Mouse (Mus musculus) v-Abl transformed pro-B cells (cell line): ENCODE measurements at regions not wholly inside any gene's neighbourhood (a gene's known extent, or its start where the extent isn't known, plus 50 kb on each side); places are given as distances from the start of the nearest gene placed in this dataset.

Source experiments
- in situ Hi-C, 2 experiments: fragments of 400-800 bp; cut with MboI; formaldehyde crosslinking; loops; one replicate each; pipeline ENCODE4 v1.15.1; 2025; ENCODE audit not compliant: unreplicated experiment in 2 of 2

GRCm38 (mm10) chr14:94541995-94542394, 651.5 kb upstream of the Pcdh9 start:
- in situ Hi-C loops: loop anchor here (5.0 to 25.0 kb wide), 8 partner anchors 467 to 1235 kb away; partner anchors contain the start of gene Pcdh9 (in 1 of the 2)

DNA sequence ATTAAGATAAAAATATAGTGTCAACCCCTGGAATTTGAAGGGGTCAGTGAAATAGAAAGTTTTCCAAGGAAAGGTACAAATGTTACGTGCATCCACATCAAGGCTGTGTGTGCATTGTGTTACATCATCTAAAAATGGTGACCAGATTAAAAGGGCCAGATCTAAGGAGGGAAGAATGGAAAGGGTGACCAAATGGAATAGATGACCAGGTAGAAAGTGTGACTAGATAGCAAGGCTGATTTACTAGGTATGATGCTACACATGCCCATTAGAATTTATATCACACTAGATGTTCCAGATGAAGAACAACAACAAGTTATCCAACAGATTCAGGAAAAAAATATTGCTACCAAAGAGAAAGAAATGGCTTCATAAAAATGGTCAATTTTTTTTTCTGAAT, 635.2 kb upstream of the Pcdh9 start:
- in situ Hi-C loops: loop anchor here in 1 of 2 experiments (25.0 kb wide), 1 partner anchor 463 kb away; no protein-coding TSS in a partner anchor

DNA sequence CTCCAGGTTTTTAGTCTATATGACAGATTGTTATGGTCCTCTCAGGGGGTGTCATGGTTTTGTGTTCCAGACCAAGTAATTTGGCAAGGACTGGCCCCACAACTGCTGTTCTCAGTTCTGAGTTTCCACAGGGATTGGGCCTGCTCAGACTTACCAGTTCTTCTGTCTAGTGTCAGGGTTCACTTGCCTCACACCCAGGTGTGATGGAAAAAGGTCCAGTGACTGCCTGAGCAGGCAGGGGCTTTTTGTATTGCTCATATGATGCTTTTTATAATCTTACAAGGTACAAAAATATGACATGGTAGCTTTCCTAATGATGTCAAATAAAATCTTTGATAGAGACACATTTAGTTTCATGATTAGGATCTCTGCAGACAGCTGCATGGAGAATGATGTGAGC, 634.8 kb upstream of the Pcdh9 start:
- in situ Hi-C loops: loop anchor here in 1 of 2 experiments (25.0 kb wide), 1 partner anchor 463 kb away; no protein-coding TSS in a partner anchor

GRCm38 (mm10) chr14:94522007-94522406, 631.5 kb upstream of the Pcdh9 start:
- in situ Hi-C loops: no loop called here

DNA sequence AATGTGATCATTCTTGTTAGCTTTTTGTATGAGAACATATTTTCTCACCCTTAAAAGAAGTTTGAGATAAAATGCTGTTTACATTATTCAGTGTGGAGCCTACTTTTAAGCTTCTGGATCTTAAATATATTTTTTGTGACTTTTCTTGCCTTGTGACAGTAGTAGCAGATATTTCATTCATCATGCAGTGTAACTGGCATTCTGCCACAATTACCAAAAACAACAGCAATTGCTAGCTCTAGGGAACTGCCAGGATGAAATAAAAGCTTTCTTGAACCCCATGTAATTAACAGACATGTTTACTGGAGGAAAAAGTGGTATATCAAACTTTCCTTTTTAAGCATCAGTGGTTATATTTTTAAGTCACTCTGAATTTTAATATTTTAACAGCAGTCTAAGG, 600.9 kb upstream of the Pcdh9 start:
- in situ Hi-C loops: no loop called here

DNA sequence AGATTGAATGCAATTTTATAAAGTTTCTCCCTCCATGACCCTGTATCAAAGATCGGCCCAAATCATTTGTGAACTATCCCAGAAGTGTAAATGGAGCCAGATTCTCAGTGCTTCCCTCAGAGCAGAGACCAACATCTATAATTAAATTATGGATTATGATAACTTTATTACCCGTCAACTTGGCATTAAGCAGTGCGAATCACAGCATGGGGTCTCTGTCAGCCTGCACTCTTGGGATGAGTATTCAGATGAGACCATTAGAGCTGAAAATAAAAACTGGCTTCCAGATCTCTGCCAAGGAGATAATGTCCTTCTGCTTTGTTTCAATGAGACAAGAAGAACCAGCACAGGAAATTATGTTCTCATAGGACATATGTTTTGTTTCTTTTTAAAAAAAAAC, 585.4 kb upstream of the Pcdh9 start:
- in situ Hi-C loops: no loop called here

GRCm38 (mm10) chr14:94473181-94473580, 582.7 kb upstream of the Pcdh9 start:
- in situ Hi-C loops: no loop called here

- in situ Hi-C loops: no loop called here
These were observed 555.5 kb upstream of the Pcdh9 start for GRCm38 (mm10) chr14:94445952-94446351.

GRCm38 (mm10) chr14:94433343-94433958, 543.0 kb upstream of the Pcdh9 start:
- in situ Hi-C loops: no loop called here

GRCm38 (mm10) chr14:94427611-94428186, 537.2 kb upstream of the Pcdh9 start:
- in situ Hi-C loops: no loop called here
